Mouse (Mus musculus): Measurements from ENCODE around the gene Cyp1b1.

DNA sequence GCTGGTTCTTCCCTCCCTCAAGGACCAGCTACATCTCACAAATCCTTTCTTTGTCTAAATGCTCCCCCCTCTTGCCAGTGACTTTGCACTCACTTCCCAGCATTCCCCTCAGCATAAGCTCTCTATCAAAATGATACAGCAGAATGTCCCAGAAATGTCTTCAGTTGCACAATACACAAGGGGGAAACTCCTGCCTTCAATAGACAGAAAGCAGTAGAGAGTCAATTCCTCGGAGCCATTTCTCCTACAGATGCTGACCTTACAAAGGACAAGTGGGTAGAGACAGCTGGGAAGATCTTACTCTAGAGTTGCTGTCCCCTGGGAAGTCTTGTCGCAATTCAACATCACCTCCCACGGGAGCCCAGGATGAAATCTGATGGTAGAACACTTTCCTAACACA is 22.7 kb upstream of the Cyp1b1 start:
- no peak for TF ChIP-seq POLR2A (IDR thresholded peaks at IDR 0.05; ENCODE audit: extremely low read depth, insufficient read depth, low read length)
- no peak for TF ChIP-seq CTCF (IDR thresholded peaks at IDR 0.05; ENCODE audit: low read depth, low read length)

Measured in liver, adult 2 months (tissue).